Mouse (Mus musculus) heart, embryonic 13.5 days (tissue): ENCODE measurements around the gene Eps15. TPM values are rescaled to one million over a fixed set of nuclear protein-coding genes. Genes with fewer than 3 reads are reported as not detected.

Source experiments
- ATAC-seq: fragments of 200-750 bp; cut with Nextera tagmentation; 2 replicates; pipeline ENCODE4 v1.8.0; 2017; ENCODE audit warnings: moderate TSS enrichment; ENCODE audit not compliant: insufficient number of reproducible peaks, low FRiP score, low TSS enrichment; ENCODE audit errors: extremely low read depth
- H3K27ac ChIP-seq: fragments of 300-500 bp; sonication (generic); replicated peaks from 2 replicates; pipeline ENCODE4 v1.5.1; 2015; ENCODE audit warnings: moderate library complexity, mild to moderate bottlenecking, inconsistent platforms
- H3K27me3 ChIP-seq: fragments of 300-500 bp; sonication (generic); replicated peaks from 2 replicates; pipeline ENCODE4 v1.6.1; 2015; ENCODE audit warnings: mild to moderate bottlenecking, inconsistent platforms
- H3K36me3 ChIP-seq: fragments of 300-500 bp; sonication (generic); 2 replicates; pipeline ENCODE4 v1.6.1; 2015; ENCODE audit warnings: mild to moderate bottlenecking, inconsistent platforms
- H3K4me1 ChIP-seq: fragments of 300-500 bp; sonication (generic); 2 replicates; pipeline ENCODE4 v1.6.1; 2015; ENCODE audit warnings: inconsistent platforms
- H3K4me2 ChIP-seq: fragments of 300-500 bp; sonication (generic); 2 replicates; pipeline ENCODE4 v1.6.1; 2015; ENCODE audit warnings: inconsistent platforms, mild to moderate bottlenecking, moderate library complexity
- H3K4me3 ChIP-seq: fragments of 300-500 bp; sonication (generic); 2 replicates; pipeline ENCODE4 v1.5.1; 2015; ENCODE audit warnings: moderate library complexity, mild to moderate bottlenecking, inconsistent platforms
- H3K9ac ChIP-seq: fragments of 300-500 bp; sonication (generic); 2 replicates; pipeline ENCODE4 v1.6.1; 2015; ENCODE audit warnings: inconsistent platforms, mild to moderate bottlenecking, moderate library complexity
- H3K9me3 ChIP-seq: fragments of 300-500 bp; sonication (generic); 2 replicates; pipeline ENCODE4 v1.6.1; 2016; ENCODE audit warnings: inconsistent platforms
- WGBS: fragments of 180-500 bp; shearing (Covaris S2); methylation state at CpG from one replicate; pipeline ENCODE4 v1.1.7; 2015; ENCODE audit warnings: mixed read lengths; 5-methylcytosine and 5-hydroxymethylcytosine counted together
- polyA plus RNA-seq: library from polyadenylated mRNA; unstranded; fragments of >200 nt; fragmentation: Nextera tagmentation; extraction: Ambion mirVana; gene quantifications from 2 replicates; pipeline ENCODE4 v1.2.1, GENCODE M21; 2015

The Eps15 gene
- polyA plus RNA-seq, 1 experiment from 2014 or later, result 25.4 TPM

GRCm38 (mm10) chr4:109271803-109272202, 8.3 kb upstream of the Eps15 start:
- no peak overlapping the region for H3K27ac ChIP-seq

GRCm38 (mm10) chr4:109273586-109274240, 6.4 kb upstream of the Eps15 start:
- no peak overlapping the region for H3K4me3 ChIP-seq
- WGBS, result 86% methylated on average over 2 of the region's 2 CpGs
- H3K27ac ChIP-seq, result no peak overlapping the region
- H3K36me3 ChIP-seq, result no peaks in the 10 kb centered on the region
- no peaks in the 10 kb centered on the region for H3K9me3 ChIP-seq
- H3K4me2 ChIP-seq, result no peak overlapping the region
- no peaks in the 10 kb centered on the region for H3K27me3 ChIP-seq
- no peak overlapping the region for H3K9ac ChIP-seq
- no peaks in the 10 kb centered on the region for H3K4me1 ChIP-seq
- ATAC-seq, result no peak

More at GRCm38 (mm10) chr4:109271803-109272202, 8.3 kb upstream of the Eps15 start:
- Histone ChIP-seq H3K27me3 (no peaks in the 10 kb centered on the region), H3K36me3 (no peaks in the 10 kb centered on the region), H3K4me3 (no peak overlapping the region), H3K4me2 (no peak overlapping the region), H3K9me3 (no peaks in the 10 kb centered on the region), H3K9ac (no peak overlapping the region), H3K4me1 (no peaks in the 10 kb centered on the region)
- 87% methylated on average over 4 of the region's 4 CpGs for WGBS
- ATAC-seq, result no peak

- WGBS, result under 1% methylated on average over 63 of the region's 85 CpGs
- Histone ChIP-seq H3K9me3 (no peaks in the 10 kb centered on the region), H3K4me2 (peak overlapping the region; percentile 90), H3K4me1 (peaks cover 28% of the 10 kb centered on the region), H3K27ac (peak overlapping the region; percentile 87), H3K9ac (peak overlapping the region; percentile 94), H3K36me3 (no peaks in the 10 kb centered on the region), H3K27me3 (no peaks in the 10 kb centered on the region), H3K4me3 (peak overlapping the region; percentile 95)
- ATAC-seq, result peak; percentile 82
Measured at GRCm38 (mm10) chr4:109280459-109281160, 542 bp downstream of the Eps15 start.

- Histone ChIP-seq H3K4me1 (peaks cover 28% of the 10 kb centered on the region), H3K36me3 (no peaks in the 10 kb centered on the region), H3K27me3 (no peaks in the 10 kb centered on the region), H3K9ac (peak overlapping the region; percentile 94), H3K27ac (peak overlapping the region; percentile 87), H3K4me2 (peak overlapping the region; percentile 90), H3K9me3 (no peaks in the 10 kb centered on the region), H3K4me3 (peak overlapping the region; percentile 95)
- WGBS, result 13% methylated on average over 4 of the region's 4 CpGs
- no peak for ATAC-seq
Measured at GRCm38 (mm10) chr4:109281161-109281560, 1.1 kb downstream of the Eps15 start.

- Histone ChIP-seq H3K9ac (0 out of 2 replicates have a peak overlapping the region, but pooled peaks have one; percentile 12), H3K36me3 (no peaks in the 10 kb centered on the region), H3K9me3 (no peaks in the 10 kb centered on the region), H3K27me3 (no peaks in the 10 kb centered on the region), H3K4me3 (peak overlapping the region; percentile 95), H3K27ac (no peak overlapping the region), H3K4me2 (peak overlapping the region; percentile 90), H3K4me1 (peaks cover 28% of the 10 kb centered on the region)
- no peak for ATAC-seq
- WGBS, result 81% methylated on average over 1 of the region's 1 CpGs
Measured at GRCm38 (mm10) chr4:109281946-109282345, 1.9 kb downstream of the Eps15 start.

- Histone ChIP-seq H3K4me2 (no peak overlapping the region), H3K9me3 (no peaks in the 10 kb centered on the region), H3K4me3 (no peak overlapping the region), H3K36me3 (peaks cover 8% of the 10 kb centered on the region; the same call in 1 of the 2 replicates), H3K9ac (no peak overlapping the region), H3K4me1 (no peaks in the 10 kb centered on the region), H3K27me3 (no peaks in the 10 kb centered on the region), H3K27ac (no peak overlapping the region)
- ATAC-seq, result no peak
Measured at GRCm38 (mm10) chr4:109294629-109295028, 14.6 kb downstream of the Eps15 start.

GRCm38 (mm10) chr4:109296510-109296909, 16.4 kb downstream of the Eps15 start:
- no peak for ATAC-seq
- no peak overlapping the region for H3K9ac ChIP-seq
- H3K27me3 ChIP-seq, result no peaks in the 10 kb centered on the region
- H3K4me2 ChIP-seq, result no peak overlapping the region
- H3K27ac ChIP-seq, result no peak overlapping the region
- H3K4me1 ChIP-seq, result no peaks in the 10 kb centered on the region
- WGBS, result 84% methylated on average over 2 of the region's 2 CpGs
- H3K9me3 ChIP-seq, result no peaks in the 10 kb centered on the region
- peaks cover 8% of the 10 kb centered on the region; the same call in 1 of the 2 replicates for H3K36me3 ChIP-seq
- no peak overlapping the region for H3K4me3 ChIP-seq

GRCm38 (mm10) chr4:109299136-109299535, 19.1 kb downstream of the Eps15 start:
- Histone ChIP-seq H3K9ac (no peak overlapping the region), H3K4me3 (no peak overlapping the region), H3K4me1 (no peaks in the 10 kb centered on the region), H3K27ac (no peak overlapping the region), H3K27me3 (no peaks in the 10 kb centered on the region), H3K36me3 (peaks cover 8% of the 10 kb centered on the region; the same call in 1 of the 2 replicates), H3K4me2 (no peak overlapping the region), H3K9me3 (no peaks in the 10 kb centered on the region)
- ATAC-seq, result no peak

- H3K4me1 ChIP-seq, result 0 out of 2 replicates have a peak, but pooled peaks cover 4% of the 10 kb centered on the region
- 0 out of 2 replicates have a peak overlapping the region, but pooled peaks have one; percentile 13 for H3K27ac ChIP-seq
- peaks cover 49% of the 10 kb centered on the region for H3K36me3 ChIP-seq
- no peaks in the 10 kb centered on the region for H3K9me3 ChIP-seq
- no peak for ATAC-seq
- H3K27me3 ChIP-seq, result no peaks in the 10 kb centered on the region
- no peak overlapping the region for H3K9ac ChIP-seq
- H3K4me3 ChIP-seq, result no peak overlapping the region
- no peak overlapping the region for H3K4me2 ChIP-seq
Measured at GRCm38 (mm10) chr4:109316941-109317894, 37.1 kb downstream of the Eps15 start.

GRCm38 (mm10) chr4:109336796-109337195, 56.7 kb downstream of the Eps15 start:
- no peak overlapping the region for H3K4me3 ChIP-seq
- H3K9me3 ChIP-seq, result no peaks in the 10 kb centered on the region
- H3K4me1 ChIP-seq, result peaks cover 8% of the 10 kb centered on the region
- no peak for ATAC-seq
- H3K27ac ChIP-seq, result no peak overlapping the region
- no peak overlapping the region for H3K9ac ChIP-seq
- WGBS, result 74% methylated on average over 4 of the region's 4 CpGs
- H3K36me3 ChIP-seq, result peaks cover 40% of the 10 kb centered on the region
- H3K4me2 ChIP-seq, result no peak overlapping the region
- H3K27me3 ChIP-seq, result no peaks in the 10 kb centered on the region

- H3K4me1 ChIP-seq, result peaks cover 9% of the 10 kb centered on the region
- no peaks in the 10 kb centered on the region for H3K27me3 ChIP-seq
- H3K9ac ChIP-seq, result no peak overlapping the region
- H3K36me3 ChIP-seq, result peaks cover 12% of the 10 kb centered on the region
- ATAC-seq, result no peak
- no peaks in the 10 kb centered on the region for H3K9me3 ChIP-seq
- no peak overlapping the region for H3K4me3 ChIP-seq
- H3K4me2 ChIP-seq, result no peak overlapping the region
- WGBS, result 34% methylated on average over 1 of the region's 1 CpGs
- 0 out of 2 replicates have a peak overlapping the region, but pooled peaks have one; percentile 32 for H3K27ac ChIP-seq
Measured at GRCm38 (mm10) chr4:109341222-109341621, 61.2 kb downstream of the Eps15 start.
